Mouse (Mus musculus): ENCODE results near the gene Apod. TPM values are rescaled to one million over a fixed set of nuclear protein-coding genes. Genes with fewer than 3 reads are reported as not detected.
"Not testable (repeated sequence)": the region's sequence is repeated elsewhere in the genome, so short reads cannot be mapped to it uniquely, and the experiment has no call there.

The Apod gene
- polyA plus RNA-seq, 1 experiment from 2014 or later = 41.8 TPM

- Histone ChIP-seq H3K4me3 (no peak overlapping the region), H3K27me3 (ENCODE audit: insufficient read depth, poor library complexity, severe bottlenecking) (no peaks in the 10 kb centered on the region), H3K9me3 (no peaks in the 10 kb centered on the region), H3K36me3 (no peaks in the 10 kb centered on the region), H3K27ac (no peak overlapping the region), H3K4me1 (replicated peaks) (peaks cover 32% of the 10 kb centered on the region)
- no peak for DNase-seq (ENCODE audit: low spot score)
- WGBS = 79% methylated on average over 2 of the region's 2 CpGs
Observed at GRCm38 (mm10) chr16:31318418-31318817, 3.8 kb upstream of the Apod start.

GRCm38 (mm10) chr16:31316246-31317143 lies 1.9 kb upstream of the Apod start:
- not testable (repeated sequence) for H3K4me3 ChIP-seq; H3K27me3 ChIP-seq (ENCODE audit: insufficient read depth, poor library complexity, severe bottlenecking); H3K9me3 ChIP-seq; DNase-seq (ENCODE audit: low spot score); H3K36me3 ChIP-seq
- 61% methylated on average over 12 of the region's 12 CpGs for WGBS
- peaks cover 37% of the 10 kb centered on the region for H3K4me1 ChIP-seq (replicated peaks)
- H3K27ac ChIP-seq = peak overlapping the region; percentile 76; the same call in 1 of the 2 replicates

GRCm38 (mm10) chr16:31315294-31315693 lies 686 bp upstream of the Apod start:
- no peak overlapping the region for H3K4me3 ChIP-seq
- 79% methylated on average over 4 of the region's 4 CpGs for WGBS
- no peaks in the 10 kb centered on the region for H3K9me3 ChIP-seq
- H3K4me1 ChIP-seq (replicated peaks) = peaks cover 47% of the 10 kb centered on the region
- H3K27ac ChIP-seq = peak overlapping the region; percentile 76; the same call in 1 of the 2 replicates
- H3K36me3 ChIP-seq = no peaks in the 10 kb centered on the region
- H3K27me3 ChIP-seq (ENCODE audit: insufficient read depth, poor library complexity, severe bottlenecking) = no peaks in the 10 kb centered on the region
- DNase-seq (ENCODE audit: low spot score) = no peak

GRCm38 (mm10) chr16:31313611-31314010 lies 997 bp downstream of the Apod start:
- Histone ChIP-seq H3K4me3 (no peak overlapping the region), H3K27ac (peak overlapping the region; percentile 69; the same call in 1 of the 2 replicates), H3K9me3 (no peaks in the 10 kb centered on the region), H3K27me3 (ENCODE audit: insufficient read depth, poor library complexity, severe bottlenecking) (no peaks in the 10 kb centered on the region), H3K36me3 (no peaks in the 10 kb centered on the region), H3K4me1 (replicated peaks) (peaks cover 48% of the 10 kb centered on the region)
- DNase-seq (ENCODE audit: low spot score) = no peak
- 57% methylated on average over 2 of the region's 2 CpGs for WGBS

- 69% methylated on average over 3 of the region's 3 CpGs for WGBS
- H3K4me1 ChIP-seq (replicated peaks) = peaks cover 48% of the 10 kb centered on the region
Observed at GRCm38 (mm10) chr16:31312296-31312695, 2.3 kb downstream of the Apod start.

DNA sequence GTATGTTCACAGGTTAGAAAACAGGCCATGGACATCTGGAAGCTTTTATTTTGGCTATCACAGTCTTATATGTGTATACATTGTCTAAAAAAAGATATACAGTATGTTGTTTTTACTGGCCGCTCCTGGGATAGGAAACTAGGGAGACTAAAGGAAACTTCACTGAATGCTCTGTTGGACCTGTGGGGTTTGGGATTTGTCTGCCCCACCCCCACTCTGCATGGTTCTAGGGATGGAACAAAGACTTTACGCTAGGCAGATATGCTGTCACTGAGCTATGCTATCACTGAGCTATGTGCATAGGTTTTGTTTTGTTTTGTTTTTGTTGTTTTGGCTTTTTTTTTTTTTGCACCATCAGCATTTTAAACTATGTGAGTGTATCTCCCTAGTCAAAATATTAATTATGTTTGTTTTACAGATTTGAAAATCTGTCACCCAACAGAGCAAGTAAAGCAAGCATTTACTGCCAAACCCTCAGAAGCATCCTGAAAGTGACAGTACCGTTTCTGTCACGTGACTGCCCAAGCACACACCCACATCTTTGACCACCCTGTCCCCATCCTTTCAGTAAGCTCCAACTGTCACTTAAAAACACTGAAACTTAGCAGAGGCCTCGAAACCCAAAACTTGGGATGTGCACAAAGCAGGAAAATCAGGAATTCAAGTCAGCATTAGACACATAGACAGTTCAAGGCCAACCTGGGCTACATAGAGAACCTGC lies 9.2 kb downstream of the Apod start:
- no peak for DNase-seq (ENCODE audit: low spot score)
- 71% methylated on average over 5 of the region's 5 CpGs for whole genome bisulfite sequencing
- no peak overlapping the region for H3K4me3 ChIP-seq
- H3K27me3 ChIP-seq (ENCODE audit: insufficient read depth, poor library complexity, severe bottlenecking) = no peaks in the 10 kb centered on the region
- H3K36me3 ChIP-seq = no peaks in the 10 kb centered on the region
- no peaks in the 10 kb centered on the region for H3K9me3 ChIP-seq
- H3K27ac ChIP-seq = no peak overlapping the region
- H3K4me1 ChIP-seq (replicated peaks) = peaks cover 21% of the 10 kb centered on the region

More at GRCm38 (mm10) chr16:31312296-31312695, 2.3 kb downstream of the Apod start:
- no peak for DNase-seq (ENCODE audit: low spot score)
- H3K27ac ChIP-seq = no peak overlapping the region
- no peaks in the 10 kb centered on the region for H3K9me3 ChIP-seq
- no peaks in the 10 kb centered on the region for H3K36me3 ChIP-seq
- H3K4me3 ChIP-seq = no peak overlapping the region
- H3K27me3 ChIP-seq (ENCODE audit: insufficient read depth, poor library complexity, severe bottlenecking) = no peaks in the 10 kb centered on the region

DNA sequence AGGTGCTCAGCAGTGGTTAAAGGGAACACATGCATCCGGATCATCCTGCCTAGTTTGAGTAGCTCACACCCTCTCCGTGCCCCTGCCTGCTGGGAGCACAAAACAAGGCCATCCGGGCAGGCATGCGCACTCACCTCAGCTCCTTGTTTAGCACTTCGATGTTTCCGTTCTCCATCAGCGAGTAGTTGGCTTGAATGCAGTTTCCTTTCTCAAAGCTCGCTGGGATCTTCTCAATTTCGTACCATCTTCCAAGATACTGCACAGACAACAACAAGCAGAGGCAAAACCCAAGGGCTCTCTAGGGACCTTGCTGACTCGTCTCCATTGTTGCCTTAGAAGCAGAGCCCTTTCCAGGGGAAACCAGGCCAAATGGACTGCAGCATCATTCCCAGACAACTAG lies 11.3 kb downstream of the Apod start:
- peaks cover 35% of the 10 kb centered on the region for H3K4me1 ChIP-seq (replicated peaks)
- 74% methylated on average over 10 of the region's 10 CpGs for WGBS
- no peaks in the 10 kb centered on the region for H3K27me3 ChIP-seq (ENCODE audit: insufficient read depth, poor library complexity, severe bottlenecking)
- H3K36me3 ChIP-seq = no peaks in the 10 kb centered on the region
- no peak for DNase-seq (ENCODE audit: low spot score)
- H3K9me3 ChIP-seq = no peaks in the 10 kb centered on the region
- H3K4me3 ChIP-seq = no peak overlapping the region
- peak overlapping the region; percentile 29 for H3K27ac ChIP-seq

DNA sequence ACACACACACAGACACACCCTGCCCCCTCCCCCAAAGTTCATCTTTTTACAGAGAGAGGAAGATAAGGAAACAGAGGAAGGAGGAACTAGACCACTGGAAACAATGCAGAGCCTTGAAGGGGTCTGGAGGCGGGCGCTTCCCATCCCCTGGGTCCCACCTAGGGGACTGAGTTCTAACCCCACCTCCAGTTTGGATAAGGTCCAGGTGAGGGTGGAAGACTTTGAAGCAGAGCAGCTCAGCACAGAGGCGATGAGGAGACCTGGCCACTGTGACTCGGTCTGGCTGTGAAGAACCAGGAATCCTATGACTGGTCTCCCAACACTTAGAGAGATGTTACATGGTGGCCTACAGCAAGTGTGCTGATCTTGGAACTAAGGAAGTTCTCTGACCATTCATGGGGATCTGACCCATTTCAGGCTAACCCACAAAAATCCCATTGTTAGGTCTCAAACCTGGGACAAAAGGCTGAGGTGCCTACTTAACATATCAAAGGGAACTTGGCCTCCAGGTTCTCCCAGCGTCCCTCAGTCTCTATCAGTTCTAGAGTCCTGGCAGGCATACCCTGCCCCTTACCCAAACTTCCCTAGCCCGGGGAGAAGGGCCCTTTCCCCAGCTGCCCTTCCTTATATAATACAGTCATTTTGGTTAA lies 13.6 kb downstream of the Apod start:
- H3K4me1 ChIP-seq (replicated peaks) = peaks cover 35% of the 10 kb centered on the region
- H3K9me3 ChIP-seq = no peaks in the 10 kb centered on the region
- DNase-seq (ENCODE audit: low spot score) = no peak
- H3K27ac ChIP-seq = peak overlapping the region; percentile 83
- no peak overlapping the region for H3K4me3 ChIP-seq
- 68% methylated on average over 6 of the region's 6 CpGs for WGBS
- no peaks in the 10 kb centered on the region for H3K36me3 ChIP-seq
- no peaks in the 10 kb centered on the region for H3K27me3 ChIP-seq (ENCODE audit: insufficient read depth, poor library complexity, severe bottlenecking)

DNA sequence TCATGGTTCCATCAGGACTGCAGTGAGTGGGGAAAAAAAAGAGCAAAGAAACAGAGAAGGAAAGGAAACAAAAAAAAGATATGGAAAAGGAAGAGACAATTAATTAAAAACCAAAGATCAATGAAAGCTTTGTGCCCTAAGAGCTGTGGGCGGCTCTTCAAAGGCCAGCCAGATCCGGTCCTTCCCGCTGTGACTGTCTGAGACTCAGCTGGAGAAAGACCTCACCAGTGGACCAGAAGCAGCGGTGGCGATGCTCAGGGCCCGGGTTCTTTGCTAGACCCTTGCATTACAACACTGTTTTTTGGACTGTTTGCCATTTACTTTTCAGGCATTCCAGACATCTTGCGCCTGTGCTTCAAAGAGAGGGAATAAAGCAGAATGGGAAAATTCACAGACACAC lies 14.1 kb downstream of the Apod start:
- DNase-seq (ENCODE audit: low spot score) = peak; percentile 45
- Histone ChIP-seq H3K27ac (peak overlapping the region; percentile 83), H3K36me3 (no peaks in the 10 kb centered on the region), H3K9me3 (no peaks in the 10 kb centered on the region), H3K27me3 (ENCODE audit: insufficient read depth, poor library complexity, severe bottlenecking) (no peaks in the 10 kb centered on the region), H3K4me3 (no peak overlapping the region), H3K4me1 (replicated peaks) (peaks cover 38% of the 10 kb centered on the region)
- WGBS = 24% methylated on average over 7 of the region's 7 CpGs

GRCm38 (mm10) chr16:31299960-31300353 lies 14.7 kb downstream of the Apod start:
- no peaks in the 10 kb centered on the region for H3K27me3 ChIP-seq (ENCODE audit: insufficient read depth, poor library complexity, severe bottlenecking)
- H3K36me3 ChIP-seq = no peaks in the 10 kb centered on the region
- H3K27ac ChIP-seq = peak overlapping the region; percentile 83
- H3K9me3 ChIP-seq = no peaks in the 10 kb centered on the region
- H3K4me1 ChIP-seq (replicated peaks) = peaks cover 40% of the 10 kb centered on the region
- no peak for DNase-seq (ENCODE audit: low spot score)
- WGBS = 34% methylated on average over 3 of the region's 3 CpGs
- H3K4me3 ChIP-seq = no peak overlapping the region

DNA sequence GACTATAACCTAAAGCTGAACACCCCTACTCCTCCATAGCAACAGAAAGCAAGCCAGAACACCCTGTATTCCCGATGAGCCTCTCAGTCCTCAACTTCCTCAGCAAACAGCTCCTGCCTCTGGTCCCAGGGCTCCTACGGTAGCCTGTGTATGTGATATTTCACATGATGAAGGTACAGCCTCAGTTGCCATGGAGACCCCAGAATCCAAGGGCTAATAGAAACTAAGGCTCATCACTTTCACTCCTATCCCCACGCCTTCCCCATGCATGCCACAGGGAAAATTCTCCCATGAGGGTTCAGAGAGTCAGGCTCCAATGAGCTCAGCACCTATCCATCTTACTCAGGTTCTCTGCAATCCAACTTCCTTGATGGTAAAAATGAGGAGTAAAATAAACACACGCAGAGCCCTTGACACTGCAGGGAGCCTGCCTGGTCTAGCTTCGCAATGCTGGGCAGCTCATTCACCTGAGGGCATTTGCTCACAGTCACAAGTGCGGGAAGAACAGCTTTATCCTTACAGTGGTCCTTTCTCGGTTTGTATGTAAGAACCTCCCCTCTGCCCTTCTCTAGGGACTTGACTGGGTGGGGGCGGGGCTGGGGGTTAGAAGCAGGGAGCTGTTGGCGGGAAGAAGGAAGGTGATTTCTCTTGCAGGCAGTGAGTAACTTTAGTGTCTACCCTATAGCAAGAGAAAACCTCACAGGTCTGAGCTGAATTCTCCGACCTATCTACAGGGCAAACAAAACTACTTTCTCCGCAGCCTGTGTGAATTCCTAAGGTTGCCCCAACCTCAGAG lies 15.2 kb downstream of the Apod start:
- Histone ChIP-seq H3K36me3 (no peaks in the 10 kb centered on the region), H3K9me3 (no peaks in the 10 kb centered on the region), H3K27me3 (ENCODE audit: insufficient read depth, poor library complexity, severe bottlenecking) (no peaks in the 10 kb centered on the region), H3K4me1 (replicated peaks) (peaks cover 40% of the 10 kb centered on the region), H3K4me3 (no peak overlapping the region), H3K27ac (peak overlapping the region; percentile 83)
- no peak for DNase-seq (ENCODE audit: low spot score)
- 45% methylated on average over 11 of the region's 11 CpGs for WGBS

DNA sequence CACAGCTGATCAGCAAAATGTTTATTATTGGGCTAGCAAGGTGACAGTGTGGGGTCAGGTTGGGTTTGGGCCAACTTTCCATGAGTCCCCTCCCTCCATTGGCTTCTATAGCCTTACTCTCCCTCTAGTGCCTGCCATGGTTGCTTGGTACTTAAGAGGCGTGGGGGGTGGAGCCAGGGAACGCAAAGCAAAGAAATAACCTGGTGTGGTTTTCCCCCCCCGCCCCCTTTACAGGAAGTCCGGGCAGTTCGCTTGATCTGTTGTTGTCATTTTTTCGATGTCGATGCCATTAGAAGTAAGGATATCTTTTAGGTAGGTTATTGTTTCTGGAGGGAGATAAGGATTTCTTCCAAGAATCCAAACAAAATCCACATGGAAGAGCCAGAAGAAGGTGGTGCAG lies 17.5 kb downstream of the Apod start:
- Histone ChIP-seq H3K4me3 (no peak overlapping the region), H3K4me1 (replicated peaks) (peaks cover 39% of the 10 kb centered on the region), H3K27me3 (ENCODE audit: insufficient read depth, poor library complexity, severe bottlenecking) (no peaks in the 10 kb centered on the region), H3K27ac (no peak overlapping the region), H3K36me3 (no peaks in the 10 kb centered on the region), H3K9me3 (no peaks in the 10 kb centered on the region)
- 93% methylated on average over 7 of the region's 7 CpGs for WGBS
- no peak for DNase-seq (ENCODE audit: low spot score)

Measured in hindbrain, embryonic 10.5 days (tissue).